Mouse (Mus musculus): ENCODE measurements at regions not wholly inside any gene's neighbourhood (a gene's known extent, or its start where the extent isn't known, plus 50 kb on each side); places are given as distances from the start of the nearest gene placed in this dataset.

DNA sequence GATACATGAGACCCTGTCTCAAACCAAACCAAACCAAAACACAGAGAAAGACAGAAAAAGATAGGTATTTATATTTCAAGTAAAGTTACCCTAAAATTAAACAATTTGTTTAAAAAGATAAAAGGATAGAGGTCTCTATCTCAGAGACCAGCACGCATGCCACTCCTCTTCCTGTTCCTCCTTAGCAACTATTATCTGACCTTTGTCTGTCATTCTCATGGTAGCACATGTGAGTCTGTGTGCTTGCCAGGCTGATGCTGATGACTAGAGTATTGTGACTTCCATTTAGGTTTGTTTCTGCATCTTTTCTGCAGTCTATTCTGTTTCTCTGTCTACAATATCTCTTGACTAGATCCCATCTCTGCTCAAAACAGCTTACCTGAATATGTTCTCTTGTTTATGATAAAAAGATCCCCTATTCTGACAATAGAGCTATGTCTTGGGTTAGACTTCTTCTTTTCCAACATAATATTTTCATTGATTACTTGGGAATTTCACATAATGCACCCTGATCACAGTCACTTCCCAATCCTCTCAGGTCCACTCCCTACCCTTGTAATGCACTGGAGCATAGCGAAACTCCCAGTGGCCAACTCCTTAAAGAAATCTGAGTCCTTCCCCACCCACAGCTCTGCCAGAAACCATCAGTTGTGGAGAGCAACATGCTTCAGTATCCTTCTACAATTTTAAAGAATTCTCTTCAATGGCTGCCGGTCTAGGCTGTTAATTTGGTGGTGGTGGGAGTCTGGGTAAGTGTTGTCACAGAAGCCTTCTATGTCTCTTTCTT, 115.7 kb upstream of the Nrp1 start:
- no peak for TF ChIP-seq ZNF384 (IDR thresholded peaks at IDR 0.05; ENCODE audit: low read depth, low read length)
- TF ChIP-seq HCFC1 (IDR thresholded peaks at IDR 0.05; ENCODE audit: borderline replicate concordance, insufficient read depth, low read length): no peak

Data from ES-E14 (cell line).